Mouse (Mus musculus): ENCODE measurements at regions not wholly inside any gene's neighbourhood (a gene's known extent, or its start where the extent isn't known, plus 50 kb on each side); places are given as distances from the start of the nearest gene placed in this dataset.

- Histone ChIP-seq H3K36me3 (ENCODE audit: control insufficient read depth, insufficient read depth, low read length) (no peaks in the 10 kb centered on the region), H3K27me3 (ENCODE audit: control insufficient read depth, insufficient read depth, low read length) (no peaks in the 10 kb centered on the region), H3K27ac (replicated peaks; ENCODE audit: insufficient read depth, low read depth, low read length) (no peak overlapping the region), H3K4me1 (ENCODE audit: control insufficient read depth, insufficient read depth, low read length) (no peaks in the 10 kb centered on the region), H3K4me3 (ENCODE audit: insufficient read depth, low read depth, low read length) (no peak overlapping the region), H3K9ac (ENCODE audit: low read depth, low read length) (no peak overlapping the region), H3K79me2 (ENCODE audit: control insufficient read depth, insufficient read depth, low read length) (no peaks in the 10 kb centered on the region)
- no peak for DNase-seq (ENCODE audit: extremely low read depth, low read depth, low spot score)
- TF ChIP-seq POLR2A (IDR thresholded peaks at IDR 0.05; ENCODE audit: extremely low read depth, insufficient read depth, low read length) = no peak
- no peak for TF ChIP-seq CTCF (IDR thresholded peaks at IDR 0.05; ENCODE audit: low read depth, low read length)
These were observed 1170.7 kb upstream of the Sel1l start for GRCm38 (mm10) chr12:93019633-93020032.

GRCm38 (mm10) chr12:93011583-93011982, 1162.6 kb upstream of the Sel1l start:
- H3K9ac ChIP-seq (ENCODE audit: low read depth, low read length) = no peak overlapping the region
- H3K36me3 ChIP-seq (ENCODE audit: control insufficient read depth, insufficient read depth, low read length) = no peaks in the 10 kb centered on the region
- DNase-seq (ENCODE audit: extremely low read depth, low read depth, low spot score) = no peak
- TF ChIP-seq POLR2A (IDR thresholded peaks at IDR 0.05; ENCODE audit: extremely low read depth, insufficient read depth, low read length) (no peak), CTCF (IDR thresholded peaks at IDR 0.05; ENCODE audit: low read depth, low read length) (no peak)
- no peak overlapping the region for H3K4me3 ChIP-seq (ENCODE audit: insufficient read depth, low read depth, low read length)
- H3K4me1 ChIP-seq (ENCODE audit: control insufficient read depth, insufficient read depth, low read length) = no peaks in the 10 kb centered on the region
- H3K79me2 ChIP-seq (ENCODE audit: control insufficient read depth, insufficient read depth, low read length) = no peaks in the 10 kb centered on the region
- no peaks in the 10 kb centered on the region for H3K27me3 ChIP-seq (ENCODE audit: control insufficient read depth, insufficient read depth, low read length)
- H3K27ac ChIP-seq (replicated peaks; ENCODE audit: insufficient read depth, low read depth, low read length) = no peak overlapping the region

- WGBS = 55% methylated on average over 2 of the region's 2 CpGs
- no peak overlapping the region for H3K4me3 ChIP-seq (ENCODE audit: insufficient read depth, low read depth, low read length)
- no peak overlapping the region for H3K27ac ChIP-seq (replicated peaks; ENCODE audit: insufficient read depth, low read depth, low read length)
- TF ChIP-seq POLR2A (IDR thresholded peaks at IDR 0.05; ENCODE audit: extremely low read depth, insufficient read depth, low read length) = no peak
- no peak for TF ChIP-seq CTCF (IDR thresholded peaks at IDR 0.05; ENCODE audit: low read depth, low read length)
- no peaks in the 10 kb centered on the region for H3K4me1 ChIP-seq (ENCODE audit: control insufficient read depth, insufficient read depth, low read length)
- no peak overlapping the region for H3K9ac ChIP-seq (ENCODE audit: low read depth, low read length)
- H3K36me3 ChIP-seq (ENCODE audit: control insufficient read depth, insufficient read depth, low read length) = no peaks in the 10 kb centered on the region
- H3K27me3 ChIP-seq (ENCODE audit: control insufficient read depth, insufficient read depth, low read length) = no peaks in the 10 kb centered on the region
- no peaks in the 10 kb centered on the region for H3K79me2 ChIP-seq (ENCODE audit: control insufficient read depth, insufficient read depth, low read length)
- DNase-seq (ENCODE audit: extremely low read depth, low read depth, low spot score) = no peak
These were observed 1157.9 kb upstream of the Sel1l start for GRCm38 (mm10) chr12:93006844-93007365.

GRCm38 (mm10) chr12:93003125-93003524, 1154.2 kb upstream of the Sel1l start:
- no peak for DNase-seq (ENCODE audit: extremely low read depth, low read depth, low spot score)
- Histone ChIP-seq H3K4me3 (ENCODE audit: insufficient read depth, low read depth, low read length) (no peak overlapping the region), H3K36me3 (ENCODE audit: control insufficient read depth, insufficient read depth, low read length) (no peaks in the 10 kb centered on the region), H3K79me2 (ENCODE audit: control insufficient read depth, insufficient read depth, low read length) (no peaks in the 10 kb centered on the region), H3K27ac (replicated peaks; ENCODE audit: insufficient read depth, low read depth, low read length) (no peak overlapping the region), H3K9ac (ENCODE audit: low read depth, low read length) (no peak overlapping the region), H3K27me3 (ENCODE audit: control insufficient read depth, insufficient read depth, low read length) (no peaks in the 10 kb centered on the region), H3K4me1 (ENCODE audit: control insufficient read depth, insufficient read depth, low read length) (no peaks in the 10 kb centered on the region)
- TF ChIP-seq POLR2A (IDR thresholded peaks at IDR 0.05; ENCODE audit: extremely low read depth, insufficient read depth, low read length) (no peak), CTCF (IDR thresholded peaks at IDR 0.05; ENCODE audit: low read depth, low read length) (no peak)
- WGBS = 73% methylated on average over 4 of the region's 4 CpGs

- no peaks in the 10 kb centered on the region for H3K4me1 ChIP-seq (ENCODE audit: control insufficient read depth, insufficient read depth, low read length)
- H3K4me3 ChIP-seq (ENCODE audit: insufficient read depth, low read depth, low read length) = no peak overlapping the region
- no peaks in the 10 kb centered on the region for H3K79me2 ChIP-seq (ENCODE audit: control insufficient read depth, insufficient read depth, low read length)
- WGBS = 71% methylated on average over 3 of the region's 3 CpGs
- no peaks in the 10 kb centered on the region for H3K36me3 ChIP-seq (ENCODE audit: control insufficient read depth, insufficient read depth, low read length)
- no peak for TF ChIP-seq CTCF (IDR thresholded peaks at IDR 0.05; ENCODE audit: low read depth, low read length)
- TF ChIP-seq POLR2A (IDR thresholded peaks at IDR 0.05; ENCODE audit: extremely low read depth, insufficient read depth, low read length) = no peak
- H3K27ac ChIP-seq (replicated peaks; ENCODE audit: insufficient read depth, low read depth, low read length) = no peak overlapping the region
- H3K27me3 ChIP-seq (ENCODE audit: control insufficient read depth, insufficient read depth, low read length) = no peaks in the 10 kb centered on the region
- no peak overlapping the region for H3K9ac ChIP-seq (ENCODE audit: low read depth, low read length)
- DNase-seq (ENCODE audit: extremely low read depth, low read depth, low spot score) = no peak
These were observed 1126.7 kb upstream of the Sel1l start for GRCm38 (mm10) chr12:92975698-92976097.

- Histone ChIP-seq H3K27me3 (ENCODE audit: control insufficient read depth, insufficient read depth, low read length) (no peaks in the 10 kb centered on the region), H3K4me3 (ENCODE audit: insufficient read depth, low read depth, low read length) (no peak overlapping the region), H3K9ac (ENCODE audit: low read depth, low read length) (no peak overlapping the region), H3K36me3 (ENCODE audit: control insufficient read depth, insufficient read depth, low read length) (no peaks in the 10 kb centered on the region), H3K79me2 (ENCODE audit: control insufficient read depth, insufficient read depth, low read length) (no peaks in the 10 kb centered on the region), H3K4me1 (ENCODE audit: control insufficient read depth, insufficient read depth, low read length) (no peaks in the 10 kb centered on the region), H3K27ac (replicated peaks; ENCODE audit: insufficient read depth, low read depth, low read length) (no peak overlapping the region)
- no peak for TF ChIP-seq CTCF (IDR thresholded peaks at IDR 0.05; ENCODE audit: low read depth, low read length)
- TF ChIP-seq POLR2A (IDR thresholded peaks at IDR 0.05; ENCODE audit: extremely low read depth, insufficient read depth, low read length) = no peak
- DNase-seq (ENCODE audit: extremely low read depth, low read depth, low spot score) = no peak
- 79% methylated on average over 3 of the region's 3 CpGs for WGBS
These were observed 1095.4 kb upstream of the Sel1l start for GRCm38 (mm10) chr12:92944352-92944751.

Measured in liver, adult 2 months (tissue).